Mouse (Mus musculus) urinary bladder, postnatal 25 days (tissue): ENCODE data around the gene Heg1.

Experiments
- DNase-seq: peaks from one replicate; pipeline ENCODE4 v3.0.0; 2022; ENCODE audit warnings: low spot score

The Heg1 gene

GRCm38 (mm10) chr16:33744622-33745419 is 60.7 kb downstream of the Heg1 start:
- no peak for DNase-seq

GRCm38 (mm10) chr16:33745457-33745856 is 61.3 kb downstream of the Heg1 start:
- DNase-seq, result no peak

DNA sequence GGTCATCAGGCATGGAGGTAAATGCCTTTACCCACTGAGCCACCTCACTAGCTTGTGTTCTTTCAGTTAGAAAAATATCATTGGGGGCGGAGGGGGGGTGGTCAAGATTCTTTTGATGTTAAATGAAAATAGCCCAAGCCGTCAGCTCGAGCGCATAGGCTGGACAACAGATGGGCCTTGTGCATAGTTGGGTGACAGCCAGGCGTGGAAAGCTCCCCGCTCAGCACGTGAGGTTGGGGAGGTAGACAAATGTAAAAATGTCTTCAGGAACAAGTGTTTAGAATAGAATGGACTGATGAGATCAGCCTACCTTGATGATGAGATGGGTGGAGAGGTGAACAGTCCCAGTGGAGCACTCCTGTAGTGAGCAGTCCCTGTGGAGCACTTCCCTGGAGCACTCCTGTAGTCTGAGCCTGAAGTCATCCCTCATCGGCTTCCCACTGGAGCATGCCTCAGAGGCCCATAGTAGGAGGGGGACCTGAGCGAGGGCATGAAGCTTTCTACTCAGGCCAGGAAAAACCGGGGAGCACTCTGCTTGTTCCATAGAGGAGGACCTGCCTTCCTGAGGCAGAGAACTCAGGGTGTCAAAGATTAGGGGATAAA is 62.0 kb downstream of the Heg1 start:
- no peak for DNase-seq

DNA sequence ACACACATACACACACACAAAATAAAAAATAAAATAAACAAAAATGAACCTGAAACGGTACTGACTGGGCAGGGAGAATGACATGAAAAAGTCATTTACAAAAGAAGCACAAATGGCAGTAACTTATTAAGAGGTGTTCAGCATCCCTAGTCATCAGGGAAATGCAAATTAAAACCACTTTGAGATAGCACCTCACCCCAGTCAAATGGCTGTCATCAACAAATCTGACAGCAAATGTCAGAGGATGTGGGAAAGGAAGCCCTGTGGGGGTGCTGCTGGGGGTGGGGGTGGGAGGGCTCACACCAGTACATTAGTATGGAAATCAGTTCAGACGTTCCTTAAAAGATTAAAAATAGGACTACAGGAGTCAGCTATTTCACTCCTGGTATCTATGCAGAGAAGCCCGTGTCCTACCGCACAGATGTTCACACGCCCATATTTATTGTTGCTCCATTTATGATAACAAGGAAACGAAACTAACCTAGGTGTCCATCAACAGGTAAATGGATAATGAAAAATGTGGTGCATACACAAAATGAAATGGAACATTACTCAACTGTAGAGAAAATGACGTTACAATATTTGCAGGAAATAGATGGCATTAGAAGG is 63.3 kb downstream of the Heg1 start:
- DNase-seq, result no peak

DNA sequence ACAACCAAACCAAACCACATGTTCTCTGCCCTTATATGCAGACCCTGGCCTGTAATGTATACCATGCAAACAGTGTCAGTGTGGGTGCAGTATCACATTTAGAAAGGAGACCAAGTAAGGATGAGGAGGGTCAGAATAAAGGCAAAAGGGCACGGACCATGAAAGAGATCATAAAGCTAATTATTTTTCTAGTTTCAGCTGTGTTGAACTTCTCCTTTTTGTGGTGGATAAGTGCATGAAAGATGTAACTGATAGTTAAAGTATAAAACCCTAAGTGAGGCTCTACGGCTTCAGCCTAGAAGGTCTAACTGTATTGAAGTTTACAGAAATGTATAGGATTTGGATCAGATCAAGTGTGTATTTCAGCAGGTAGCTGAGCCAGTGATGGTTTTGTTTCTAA is 63.8 kb downstream of the Heg1 start:
- no peak for DNase-seq

GRCm38 (mm10) chr16:33751152-33751551 is 67.0 kb downstream of the Heg1 start:
- no peak for DNase-seq

DNA sequence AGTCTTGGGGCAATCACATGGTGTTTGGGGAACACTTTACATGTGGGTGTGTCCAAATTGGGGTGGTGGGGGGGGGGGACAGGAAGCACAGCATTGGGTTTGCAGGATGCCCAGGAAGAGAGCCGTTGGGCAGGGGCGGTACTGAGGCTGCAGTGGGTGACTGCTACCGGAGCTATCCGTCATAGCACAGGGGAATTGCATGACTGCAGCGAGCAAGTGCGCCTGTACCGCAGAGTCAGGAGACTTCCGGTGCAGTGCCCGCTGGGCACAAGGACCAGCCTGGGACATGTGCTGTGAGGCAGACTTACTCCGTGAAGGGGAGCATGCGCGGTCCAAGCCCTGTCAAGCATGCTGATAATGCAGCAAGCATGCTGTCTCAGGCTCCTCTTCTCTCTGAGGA is 67.4 kb downstream of the Heg1 start:
- DNase-seq, result peak; percentile 22

- no peak for DNase-seq
These were observed 68.9 kb downstream of the Heg1 start for GRCm38 (mm10) chr16:33752904-33753578.

- no peak for DNase-seq
These were observed 71.1 kb downstream of the Heg1 start for GRCm38 (mm10) chr16:33755293-33755692.

DNA sequence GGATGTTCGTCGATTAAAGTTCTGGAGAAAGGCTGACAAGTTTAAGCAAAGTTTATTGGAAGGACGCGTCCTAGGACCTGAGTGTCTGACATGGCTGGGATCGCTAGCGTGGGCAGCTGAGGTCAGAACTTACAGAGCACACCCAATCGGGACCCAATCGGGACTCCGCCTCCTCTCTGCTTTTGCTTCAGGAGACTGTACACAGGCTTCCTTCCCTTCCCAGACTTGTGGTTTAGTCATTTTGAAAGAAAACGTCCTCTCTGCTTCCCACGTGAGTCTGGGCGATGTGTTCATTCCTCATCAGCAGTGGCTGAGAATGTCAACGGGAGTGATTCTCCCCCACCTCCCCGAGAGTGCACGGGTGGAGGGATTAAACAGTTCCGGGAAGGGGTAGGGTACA is 71.8 kb downstream of the Heg1 start:
- DNase-seq, result no peak

- DNase-seq, result no peak
These were observed 72.2 kb downstream of the Heg1 start for GRCm38 (mm10) chr16:33756396-33756795.

DNA sequence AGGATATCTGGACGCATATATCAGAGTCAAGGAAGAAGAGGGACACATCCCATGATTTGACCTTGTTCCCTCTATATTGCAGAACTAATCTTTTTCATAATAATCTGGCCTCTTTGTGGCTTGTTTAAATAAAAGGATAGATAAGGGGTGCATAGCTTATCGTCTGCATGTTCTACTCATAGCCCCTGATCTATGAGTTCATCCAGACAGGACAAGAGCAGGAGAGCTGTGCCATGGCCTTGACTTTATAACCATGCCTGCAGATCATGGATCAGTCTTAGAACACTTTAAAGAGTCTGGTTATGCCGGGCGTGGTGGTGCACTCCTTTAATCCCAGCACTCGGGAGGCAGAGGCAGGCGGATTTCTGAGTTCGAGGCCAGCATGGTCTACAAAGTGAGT is 75.0 kb downstream of the Heg1 start:
- DNase-seq, result no peak

DNA sequence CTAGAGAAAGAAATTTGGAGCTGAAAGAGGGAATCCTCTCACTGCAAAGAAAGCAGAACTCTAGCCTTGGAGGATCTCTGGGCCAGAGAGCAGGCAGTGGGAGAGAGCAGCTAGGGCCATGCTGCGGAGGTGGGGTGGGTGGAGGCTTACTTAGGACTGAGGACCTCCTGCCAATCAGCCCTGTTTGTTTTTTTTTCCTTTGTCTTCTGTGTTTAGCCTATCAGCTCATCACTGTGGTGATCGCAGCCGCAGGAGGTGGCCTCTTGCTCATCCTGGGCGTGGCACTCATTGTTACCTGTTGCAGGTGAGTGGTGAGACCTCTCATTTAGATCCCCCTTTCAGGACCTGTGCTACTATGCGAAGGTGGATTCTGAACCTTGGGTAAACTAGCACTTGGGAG is 76.4 kb downstream of the Heg1 start:
- no peak for DNase-seq

DNA sequence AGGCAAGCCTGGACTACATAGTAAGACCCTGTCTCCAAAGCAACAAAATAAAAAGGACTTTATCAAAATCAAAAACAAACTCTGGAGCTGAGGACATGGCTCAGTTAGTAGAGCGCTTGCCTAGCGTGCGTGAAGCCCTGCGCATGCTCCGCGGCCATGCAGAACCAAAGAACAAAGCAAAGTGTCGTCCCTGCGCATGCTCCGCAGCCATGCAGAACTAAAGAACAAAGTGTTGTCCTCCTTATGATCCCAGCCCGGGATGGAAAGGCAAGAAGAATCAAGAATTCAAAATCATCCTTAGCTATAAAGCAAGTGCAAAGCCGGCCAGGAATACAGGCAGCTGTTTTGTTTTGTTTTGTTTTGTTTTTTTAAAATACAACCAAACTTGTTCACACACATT is 76.8 kb downstream of the Heg1 start:
- DNase-seq, result no peak

- no peak for DNase-seq
These were observed 80.5 kb downstream of the Heg1 start for GRCm38 (mm10) chr16:33764501-33765193.

DNA sequence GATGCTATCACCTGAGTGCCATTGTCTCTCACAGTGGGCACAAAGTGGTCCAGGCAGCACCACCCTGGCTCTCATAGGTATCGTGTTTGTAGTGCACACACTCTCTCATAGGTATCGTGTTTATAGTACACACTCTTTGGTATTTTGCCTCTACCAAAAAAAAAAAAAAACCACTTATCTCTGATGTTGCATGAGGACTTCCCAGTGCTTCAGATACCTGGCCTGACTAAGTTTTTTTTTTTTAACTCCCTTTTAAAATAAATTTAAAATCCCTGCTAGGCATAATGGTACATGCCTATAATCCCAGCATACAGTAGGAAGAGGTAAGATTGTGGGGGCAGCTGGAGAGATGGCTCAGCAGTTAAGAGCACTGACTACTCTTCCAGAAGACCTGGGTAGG is 81.3 kb downstream of the Heg1 start:
- DNase-seq, result no peak

GRCm38 (mm10) chr16:33766309-33766708 is 82.1 kb downstream of the Heg1 start:
- DNase-seq, result no peak

DNA sequence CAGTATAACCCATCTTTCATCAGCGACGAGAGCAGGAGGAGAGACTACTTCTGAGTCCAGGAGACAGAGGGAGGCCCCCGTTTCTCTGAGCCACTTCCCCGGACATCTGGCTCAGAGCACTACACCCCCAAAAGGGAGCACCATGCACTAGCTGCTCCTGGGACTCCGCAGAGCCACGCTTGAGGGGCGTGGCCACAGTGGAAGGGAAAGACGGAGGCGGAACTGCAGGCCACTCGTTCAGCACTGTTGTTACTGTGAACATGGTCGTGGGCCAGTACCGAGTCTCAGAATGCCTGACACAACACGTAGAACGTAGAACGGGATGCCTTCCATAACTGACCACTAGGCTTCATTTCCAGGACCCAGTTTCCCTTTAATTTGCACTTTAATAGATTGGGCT is 82.6 kb downstream of the Heg1 start:
- DNase-seq, result no peak

GRCm38 (mm10) chr16:33768491-33769278 is 84.5 kb downstream of the Heg1 start:
- no peak for DNase-seq

GRCm38 (mm10) chr16:33769848-33770247 is 85.7 kb downstream of the Heg1 start:
- DNase-seq, result no peak

DNA sequence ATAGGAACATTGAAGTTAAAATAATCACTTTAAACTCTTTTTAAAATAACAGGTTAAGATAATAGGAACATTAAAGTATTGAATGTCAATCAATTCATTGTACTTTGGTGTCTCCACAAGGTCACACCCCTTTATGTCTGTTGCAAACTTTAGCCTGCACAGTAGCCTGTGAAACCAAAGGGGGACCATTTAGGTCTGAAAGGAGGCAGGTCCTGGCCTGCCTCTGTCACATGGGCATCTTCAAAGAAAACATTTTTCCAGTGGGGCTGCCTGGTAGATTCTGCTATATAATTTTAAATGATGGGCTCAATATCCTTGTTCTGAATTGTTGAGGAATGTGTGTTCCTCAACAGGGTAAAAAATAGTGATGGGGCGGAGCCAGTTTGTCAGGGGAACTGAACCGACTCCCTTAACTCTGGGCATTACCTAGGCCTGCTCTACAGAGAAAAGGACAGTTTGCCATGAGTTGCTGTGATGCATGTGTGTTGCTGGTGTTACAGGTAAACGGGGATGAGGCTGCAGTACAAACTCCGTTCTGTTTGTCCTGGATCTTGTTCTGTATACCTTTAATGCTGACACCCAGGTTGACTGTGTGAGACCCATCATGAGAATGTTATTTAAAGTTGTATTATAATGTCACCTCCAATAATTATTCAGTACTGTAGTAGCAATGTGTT is 86.7 kb downstream of the Heg1 start:
- no peak for DNase-seq
